Mouse (Mus musculus) forelimb bud, embryonic 11.5 days (tissue): Measurements from ENCODE around the gene Immp2l.
"Not testable (repeated sequence)": the region's sequence is repeated elsewhere in the genome, so short reads cannot be mapped to it uniquely, and the experiment has no call there.

ENCODE experiments used
- DNase-seq: peaks from one replicate; pipeline ENCODE4 v3.0.0-alpha.2; 2012; ENCODE audit warnings: low read depth, low spot score

The Immp2l gene

GRCm38 (mm10) chr12:41668280-41668679, 644.4 kb downstream of the Immp2l start:
- no peak for DNase-seq

- no peak for DNase-seq
Measured at GRCm38 (mm10) chr12:41669481-41669880, 645.6 kb downstream of the Immp2l start.

DNA sequence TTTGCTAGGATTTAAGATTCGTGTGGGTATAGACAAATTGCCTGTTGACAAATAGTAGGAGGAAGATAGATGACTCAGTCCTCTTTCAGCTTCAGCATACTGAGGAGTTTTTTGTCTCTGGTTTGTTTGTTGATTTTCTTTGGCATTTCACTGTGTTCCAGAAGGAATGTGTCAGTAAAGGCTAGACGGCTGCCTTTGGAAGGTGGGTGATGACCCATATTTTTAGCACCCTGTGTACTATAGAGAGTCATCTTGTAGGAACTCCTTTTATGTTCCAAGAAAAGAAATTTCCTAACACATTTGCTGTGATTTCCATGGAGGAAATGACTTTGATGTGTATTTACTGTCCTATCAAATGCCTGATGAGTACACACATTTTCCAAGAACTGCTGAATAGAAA, 651.0 kb downstream of the Immp2l start:
- DNase-seq, result no peak

GRCm38 (mm10) chr12:41680141-41680540, 656.3 kb downstream of the Immp2l start:
- DNase-seq, result no peak

- no peak for DNase-seq
Measured at GRCm38 (mm10) chr12:41682141-41682540, 658.3 kb downstream of the Immp2l start.

DNA sequence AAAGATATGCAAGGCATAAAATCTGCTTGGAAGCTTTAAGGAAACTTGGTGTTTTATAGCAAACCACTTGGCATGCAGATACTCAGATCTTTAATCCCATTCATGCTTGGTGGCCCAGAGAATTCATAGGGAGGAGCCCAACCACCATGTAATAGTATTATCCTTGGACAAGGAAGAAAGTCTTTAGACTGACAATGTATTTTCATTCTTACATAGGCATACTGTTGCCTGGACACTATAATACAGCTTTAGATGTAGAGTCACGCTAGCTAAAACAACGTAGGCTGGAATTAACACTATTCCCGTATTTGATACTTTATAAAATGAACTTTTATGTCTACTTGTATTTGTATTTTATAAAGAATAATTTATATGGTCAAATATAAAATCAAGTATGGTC, 665.9 kb downstream of the Immp2l start:
- DNase-seq, result no peak

DNA sequence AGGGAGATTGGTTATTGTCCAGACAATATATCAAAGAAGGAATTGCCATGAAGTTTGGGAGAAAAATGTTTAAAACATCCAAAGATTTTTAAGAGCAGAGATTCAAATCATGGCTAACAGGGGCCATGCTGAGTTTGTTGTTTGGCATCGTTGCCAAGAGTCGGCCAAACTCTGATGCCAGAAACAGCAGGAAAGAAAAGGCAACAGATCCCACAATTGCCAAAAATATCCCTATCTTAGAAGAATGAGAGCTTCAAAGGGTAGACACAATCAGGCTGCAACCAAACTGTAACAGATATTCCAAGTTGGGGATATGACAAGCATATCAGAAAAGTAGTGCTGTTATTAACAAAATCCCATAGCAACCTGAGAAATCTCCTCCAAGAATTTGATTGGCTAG, 686.7 kb downstream of the Immp2l start:
- no peak for DNase-seq

GRCm38 (mm10) chr12:41716946-41717345, 693.1 kb downstream of the Immp2l start:
- no peak for DNase-seq

DNA sequence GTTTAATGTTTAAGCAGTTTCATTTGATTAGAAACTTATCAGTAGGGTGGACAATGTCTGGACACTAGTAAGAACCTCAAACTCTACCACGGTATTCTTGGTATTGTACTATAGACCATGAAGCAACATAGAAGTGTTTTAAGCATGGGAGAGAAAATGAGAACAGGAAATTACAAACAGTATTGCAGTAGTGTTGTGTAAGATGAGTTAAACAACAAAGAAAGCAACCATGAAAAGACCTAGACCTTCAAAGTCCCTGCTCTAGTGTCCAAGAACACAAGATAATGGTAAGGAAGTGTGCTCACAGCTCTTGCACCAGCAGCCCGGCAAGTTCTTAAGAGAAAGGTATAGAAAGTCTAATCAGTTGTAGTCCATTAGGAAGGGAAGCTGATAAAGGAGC, 700.7 kb downstream of the Immp2l start:
- DNase-seq, result no peak

- no peak for DNase-seq
Measured at GRCm38 (mm10) chr12:41726720-41727119, 702.8 kb downstream of the Immp2l start.

DNA sequence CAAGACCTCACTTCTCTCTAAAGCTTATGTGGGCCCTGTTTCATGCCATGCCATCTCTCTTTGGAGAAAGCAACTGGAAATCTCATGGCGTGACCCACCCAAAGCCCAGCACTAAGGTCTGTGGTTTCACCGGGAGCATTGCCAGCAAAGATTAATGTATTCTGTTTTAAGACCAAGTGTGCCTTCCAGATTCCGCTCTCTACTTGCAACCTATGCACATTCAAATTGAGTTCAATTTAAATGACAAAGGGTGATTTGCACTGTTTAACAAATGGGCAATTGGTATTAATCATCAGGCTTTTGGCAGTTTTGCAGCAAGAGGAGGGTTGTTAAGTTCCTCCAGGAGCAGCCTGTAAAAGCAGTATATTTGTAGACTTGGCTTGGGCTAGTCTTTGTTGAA, 703.3 kb downstream of the Immp2l start:
- no peak for DNase-seq

GRCm38 (mm10) chr12:41727764-41728338, 704.0 kb downstream of the Immp2l start:
- no peak for DNase-seq

- no peak for DNase-seq
Measured at GRCm38 (mm10) chr12:41728467-41728866, 704.6 kb downstream of the Immp2l start.

- DNase-seq, result no peak
Measured at GRCm38 (mm10) chr12:41729780-41730179, 705.9 kb downstream of the Immp2l start.

DNA sequence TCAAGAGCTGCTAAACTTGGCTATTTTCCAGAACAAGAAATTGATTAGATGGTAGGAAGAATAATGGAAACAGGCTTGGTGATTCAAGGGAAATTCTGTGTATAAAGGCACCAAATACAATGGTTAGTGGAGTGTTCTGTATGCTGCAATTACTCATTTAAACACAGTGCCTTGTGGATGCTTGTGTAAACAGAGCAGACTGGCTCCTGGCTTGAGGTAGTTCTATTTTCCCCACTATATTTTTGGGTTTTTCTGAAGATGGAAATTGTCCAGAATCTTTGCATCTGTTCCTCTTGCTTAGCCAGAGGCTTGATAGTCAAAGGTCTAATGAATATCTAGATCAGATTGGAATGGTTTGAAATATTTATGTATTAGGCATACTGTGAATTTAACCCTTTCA, 709.3 kb downstream of the Immp2l start:
- DNase-seq, result no peak

- no peak for DNase-seq
Measured at GRCm38 (mm10) chr12:41742887-41743286, 719.0 kb downstream of the Immp2l start.

GRCm38 (mm10) chr12:41763396-41763795, 739.5 kb downstream of the Immp2l start:
- no peak for DNase-seq

- DNase-seq, result no peak
Measured at GRCm38 (mm10) chr12:41773961-41774360, 750.1 kb downstream of the Immp2l start.

- DNase-seq, result no peak
Measured at GRCm38 (mm10) chr12:41774623-41775323, 750.9 kb downstream of the Immp2l start.

- DNase-seq, result not testable (repeated sequence)
Measured at GRCm38 (mm10) chr12:41777762-41778161, 753.9 kb downstream of the Immp2l start.

DNA sequence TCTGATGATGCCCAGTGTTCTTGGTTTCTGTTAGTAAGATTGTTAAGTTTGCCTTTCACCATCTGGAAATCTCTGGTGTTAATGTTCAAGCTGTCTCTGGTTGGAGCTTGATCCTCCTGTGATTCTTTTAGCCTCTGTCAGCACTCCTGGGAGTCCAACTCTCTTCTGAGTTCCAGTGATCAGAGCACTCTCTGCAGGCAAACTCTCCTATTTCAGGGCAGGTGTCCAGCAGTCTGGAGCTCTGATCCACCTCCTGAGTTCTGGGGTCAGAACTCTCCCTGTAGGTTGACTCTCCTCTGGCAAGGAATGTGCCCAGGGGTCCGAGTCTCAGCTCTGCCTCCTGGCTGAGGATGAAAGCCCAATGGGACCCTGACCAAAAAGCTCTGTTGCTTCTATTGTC, 769.8 kb downstream of the Immp2l start:
- DNase-seq, result not testable (repeated sequence)

- DNase-seq, result no peak
Measured at GRCm38 (mm10) chr12:41829517-41829916, 805.6 kb downstream of the Immp2l start.

GRCm38 (mm10) chr12:41831731-41832130, 807.8 kb downstream of the Immp2l start:
- no peak for DNase-seq

DNA sequence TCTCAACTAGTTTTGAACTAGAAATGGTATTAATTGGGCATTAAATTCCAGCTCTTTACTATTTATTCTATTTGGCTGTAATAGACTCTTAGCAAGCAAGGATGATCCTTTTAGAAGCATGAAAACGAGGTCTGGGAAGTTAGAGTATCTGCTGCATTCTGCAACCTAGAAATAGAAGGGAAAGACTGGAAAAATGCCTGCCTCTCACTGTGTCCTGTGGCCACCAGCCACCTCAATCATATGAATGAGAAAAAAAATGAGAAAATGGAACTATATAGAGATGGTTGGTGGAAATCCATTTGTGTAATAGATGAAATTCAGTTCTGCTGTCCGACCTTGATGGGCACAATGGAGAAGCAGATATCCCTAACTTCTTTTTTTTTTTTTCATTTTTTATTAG, 810.8 kb downstream of the Immp2l start:
- no peak for DNase-seq
